Mouse (Mus musculus) myocyte (in vitro differentiated cells): ENCODE measurements at regions not wholly inside any gene's neighbourhood (a gene's known extent, or its start where the extent isn't known, plus 50 kb on each side); places are given as distances from the start of the nearest gene placed in this dataset.
"Not testable (repeated sequence)": the region's sequence is repeated elsewhere in the genome, so short reads cannot be mapped to it uniquely, and the experiment has no call there.

ENCODE experiments used
- CEBPB ChIP-seq: IDR thresholded peaks from 2 replicates; pipeline ENCODE4 v1.6.1; 2011; ENCODE audit warnings: mild to moderate bottlenecking, moderate library complexity; ENCODE audit not compliant: poor library complexity, insufficient read depth, severe bottlenecking
- E2F4 ChIP-seq: IDR thresholded peaks from one replicate; pipeline ENCODE4 v1.6.1; 2011; ENCODE audit warnings: mild to moderate bottlenecking, control low read depth, moderate library complexity; ENCODE audit not compliant: insufficient read depth
- MAX ChIP-seq: IDR thresholded peaks from one replicate; pipeline ENCODE4 v1.6.1; 2011; ENCODE audit warnings: low read depth, mild to moderate bottlenecking, control low read depth
- MYOD1 ChIP-seq, 3 experiments: IDR thresholded peaks; one replicate each; pipeline ENCODE4 v1.6.1; 2011; ENCODE audit warnings: control low read depth in 2 of 3, low read depth in 2 of 3, mild to moderate bottlenecking in 2 of 3, moderate library complexity in 1 of 3; ENCODE audit not compliant: insufficient read length in 2 of 3, control insufficient read depth in 1 of 3
- MYOG ChIP-seq, 3 experiments: IDR thresholded peaks; one replicate each; pipeline ENCODE4 v1.6.1; 2011; ENCODE audit warnings: control low read depth in 2 of 3, low read depth in 2 of 3, mild to moderate bottlenecking in 2 of 3; ENCODE audit not compliant: insufficient read length in 2 of 3, control insufficient read depth in 1 of 3, insufficient read depth in 1 of 3
- POLR2A ChIP-seq: IDR thresholded peaks from one replicate; pipeline ENCODE4 v1.6.1; 2011; ENCODE audit warnings: low read depth, mild to moderate bottlenecking, control low read depth, moderate library complexity; ENCODE audit not compliant: insufficient read length
- POLR2AphosphoS2 ChIP-seq: IDR thresholded peaks from one replicate; pipeline ENCODE4 v1.6.1; 2011; ENCODE audit warnings: low read depth, control low read depth; ENCODE audit not compliant: insufficient read length
- REST ChIP-seq: IDR thresholded peaks from one replicate; pipeline ENCODE4 v1.6.1; 2011; ENCODE audit warnings: mild to moderate bottlenecking, control low read depth, moderate library complexity; ENCODE audit not compliant: insufficient read depth, insufficient read length
- SRF ChIP-seq: IDR thresholded peaks from one replicate; pipeline ENCODE4 v1.6.1; 2011; ENCODE audit warnings: low read depth; ENCODE audit not compliant: control insufficient read depth, insufficient read length
- TCF12 ChIP-seq: IDR thresholded peaks from one replicate; pipeline ENCODE4 v1.6.1; 2011; ENCODE audit warnings: mild to moderate bottlenecking, control low read depth; ENCODE audit not compliant: poor library complexity, insufficient read depth, severe bottlenecking
- TCF3 ChIP-seq: IDR thresholded peaks from one replicate; pipeline ENCODE4 v1.6.1; 2011; ENCODE audit warnings: low read depth, control low read depth; ENCODE audit not compliant: insufficient read length
- USF1 ChIP-seq: IDR thresholded peaks from one replicate; pipeline ENCODE4 v1.6.1; 2011; ENCODE audit warnings: low read depth, mild to moderate bottlenecking, control low read depth, moderate library complexity

- TF ChIP-seq POLR2AphosphoS2; POLR2A; SRF; MAX; TCF12; CEBPB; MYOD1 (IDR thresholded peaks at IDR 0.05; ENCODE audit: control insufficient read depth in 1 of 3, insufficient read length in 2 of 3, low read depth in 2 of 3); TCF3; E2F4; REST; USF1; MYOG (IDR thresholded peaks at IDR 0.05; ENCODE audit: control insufficient read depth in 1 of 3, insufficient read depth in 1 of 3, insufficient read length in 2 of 3, low read depth in 2 of 3): not testable (repeated sequence)
Measured at GRCm38 (mm10) chr11:52480694-52481093, 84.5 kb downstream of the 9530068E07Rik start.
